Mouse (Mus musculus): ENCODE data around the gene Mei4. TPM values are rescaled to one million over a fixed set of nuclear protein-coding genes. Genes with fewer than 3 reads are reported as not detected.

The Mei4 gene
- 0.55 and 0.88 TPM in 2 replicates for polyA plus RNA-seq (2016; fragmentation: Nextera tagmentation; extraction: Ambion mirVana)

GRCm38 (mm10) chr9:81863181-81863887 is at the start of gene Mei4:
Gene Mei4 (plus strand): TSS chr9:81863670.
- Histone ChIP-seq H3K27me3 (replicated peaks; ENCODE audit: low read depth, poor library complexity, severe bottlenecking) (peaks cover 21% of the 10 kb centered on the region), H3K4me1 (no peaks in the 10 kb centered on the region), H3K27ac (replicated peaks) (peak within 1 kb of the TSS; percentile 78), H3K36me3 (replicated peaks) (no peaks in the 10 kb centered on the region), H3K9me3 (no peaks in the 10 kb centered on the region), H3K4me3 (peak within 1 kb of the TSS; percentile 65)
- 4% methylated on average over 32 of the region's 32 CpGs for whole genome bisulfite sequencing
- peak; percentile 91 for DNase-seq (ENCODE audit: low spot score)

GRCm38 (mm10) chr9:81819715-81820373 is 43.6 kb upstream of the Mei4 start:
- H3K27me3 ChIP-seq (replicated peaks; ENCODE audit: low read depth, poor library complexity, severe bottlenecking) = no peaks in the 10 kb centered on the region
- H3K4me1 ChIP-seq = no peaks in the 10 kb centered on the region
- H3K27ac ChIP-seq (replicated peaks) = no peak overlapping the region
- no peak overlapping the region for H3K4me3 ChIP-seq
- no peaks in the 10 kb centered on the region for H3K36me3 ChIP-seq (replicated peaks)
- no peak for DNase-seq (ENCODE audit: low spot score)
- 91% methylated on average over 1 of the region's 1 CpGs for WGBS
- H3K9me3 ChIP-seq = no peaks in the 10 kb centered on the region

- DNase-seq (ENCODE audit: low spot score) = no peak
- H3K27ac ChIP-seq (replicated peaks) = no peak overlapping the region
- no peak overlapping the region for H3K4me3 ChIP-seq
- H3K36me3 ChIP-seq (replicated peaks) = no peaks in the 10 kb centered on the region
- WGBS = 89% methylated on average over 2 of the region's 2 CpGs
- no peaks in the 10 kb centered on the region for H3K9me3 ChIP-seq
- H3K27me3 ChIP-seq (replicated peaks; ENCODE audit: low read depth, poor library complexity, severe bottlenecking) = no peaks in the 10 kb centered on the region
- H3K4me1 ChIP-seq = no peaks in the 10 kb centered on the region
Observed at GRCm38 (mm10) chr9:81827560-81827959, 35.9 kb upstream of the Mei4 start.

- Histone ChIP-seq H3K4me1 (no peaks in the 10 kb centered on the region), H3K4me3 (no peak overlapping the region), H3K36me3 (replicated peaks) (no peaks in the 10 kb centered on the region), H3K27me3 (replicated peaks; ENCODE audit: low read depth, poor library complexity, severe bottlenecking) (no peaks in the 10 kb centered on the region), H3K27ac (replicated peaks) (no peak overlapping the region), H3K9me3 (no peaks in the 10 kb centered on the region)
- DNase-seq (ENCODE audit: low spot score) = no peak
Observed at GRCm38 (mm10) chr9:81834056-81834455, 29.4 kb upstream of the Mei4 start.

- no peak for DNase-seq (ENCODE audit: low spot score)
- no peak overlapping the region for H3K27ac ChIP-seq (replicated peaks)
- no peaks in the 10 kb centered on the region for H3K9me3 ChIP-seq
- H3K4me3 ChIP-seq = no peak overlapping the region
- peaks cover 21% of the 10 kb centered on the region for H3K27me3 ChIP-seq (replicated peaks; ENCODE audit: low read depth, poor library complexity, severe bottlenecking)
- no peaks in the 10 kb centered on the region for H3K36me3 ChIP-seq (replicated peaks)
- WGBS = 32% methylated on average over 1 of the region's 1 CpGs
- H3K4me1 ChIP-seq = no peaks in the 10 kb centered on the region
Observed at GRCm38 (mm10) chr9:81858861-81859260, 4.6 kb upstream of the Mei4 start.

GRCm38 (mm10) chr9:81863888-81864234 is 391 bp downstream of the Mei4 start:
- no peaks in the 10 kb centered on the region for H3K36me3 ChIP-seq (replicated peaks)
- no peaks in the 10 kb centered on the region for H3K4me1 ChIP-seq
- H3K4me3 ChIP-seq = peak overlapping the region; percentile 65
- peak overlapping the region; percentile 78 for H3K27ac ChIP-seq (replicated peaks)
- H3K9me3 ChIP-seq = no peaks in the 10 kb centered on the region
- no peak for DNase-seq (ENCODE audit: low spot score)
- WGBS = 26% methylated on average over 13 of the region's 13 CpGs
- peaks cover 21% of the 10 kb centered on the region for H3K27me3 ChIP-seq (replicated peaks; ENCODE audit: low read depth, poor library complexity, severe bottlenecking)

GRCm38 (mm10) chr9:81866032-81866431 is 2.6 kb downstream of the Mei4 start:
- no peak for DNase-seq (ENCODE audit: low spot score)
- Histone ChIP-seq H3K4me3 (no peak overlapping the region), H3K9me3 (no peaks in the 10 kb centered on the region), H3K36me3 (replicated peaks) (no peaks in the 10 kb centered on the region), H3K4me1 (no peaks in the 10 kb centered on the region), H3K27ac (replicated peaks) (no peak overlapping the region), H3K27me3 (replicated peaks; ENCODE audit: low read depth, poor library complexity, severe bottlenecking) (peaks cover 21% of the 10 kb centered on the region)
- WGBS = 77% methylated on average over 2 of the region's 2 CpGs

- Histone ChIP-seq H3K36me3 (replicated peaks) (no peaks in the 10 kb centered on the region), H3K4me3 (no peak overlapping the region), H3K9me3 (no peaks in the 10 kb centered on the region), H3K27me3 (replicated peaks; ENCODE audit: low read depth, poor library complexity, severe bottlenecking) (no peaks in the 10 kb centered on the region), H3K27ac (replicated peaks) (no peak overlapping the region), H3K4me1 (no peaks in the 10 kb centered on the region)
- no peak for DNase-seq (ENCODE audit: low spot score)
- WGBS = 84% methylated on average over 1 of the region's 1 CpGs
Observed at GRCm38 (mm10) chr9:81921456-81921855, 58.0 kb downstream of the Mei4 start.

GRCm38 (mm10) chr9:81924744-81925143 is 61.3 kb downstream of the Mei4 start:
- Histone ChIP-seq H3K36me3 (replicated peaks) (no peaks in the 10 kb centered on the region), H3K4me1 (no peaks in the 10 kb centered on the region), H3K27me3 (replicated peaks; ENCODE audit: low read depth, poor library complexity, severe bottlenecking) (no peaks in the 10 kb centered on the region), H3K27ac (replicated peaks) (no peak overlapping the region), H3K9me3 (no peaks in the 10 kb centered on the region), H3K4me3 (no peak overlapping the region)
- DNase-seq (ENCODE audit: low spot score) = no peak

GRCm38 (mm10) chr9:81940533-81940932 is 77.1 kb downstream of the Mei4 start:
- Histone ChIP-seq H3K4me3 (no peak overlapping the region), H3K27ac (replicated peaks) (no peak overlapping the region), H3K4me1 (no peaks in the 10 kb centered on the region), H3K9me3 (no peaks in the 10 kb centered on the region), H3K27me3 (replicated peaks; ENCODE audit: low read depth, poor library complexity, severe bottlenecking) (no peaks in the 10 kb centered on the region), H3K36me3 (replicated peaks) (no peaks in the 10 kb centered on the region)
- DNase-seq (ENCODE audit: low spot score) = no peak
- WGBS = 85% methylated on average over 4 of the region's 4 CpGs

- H3K27me3 ChIP-seq (replicated peaks; ENCODE audit: low read depth, poor library complexity, severe bottlenecking) = no peaks in the 10 kb centered on the region
- no peaks in the 10 kb centered on the region for H3K9me3 ChIP-seq
- WGBS = 82% methylated on average over 6 of the region's 6 CpGs
- no peaks in the 10 kb centered on the region for H3K4me1 ChIP-seq
- H3K27ac ChIP-seq (replicated peaks) = no peak overlapping the region
- no peak for DNase-seq (ENCODE audit: low spot score)
- H3K4me3 ChIP-seq = no peak overlapping the region
- H3K36me3 ChIP-seq (replicated peaks) = no peaks in the 10 kb centered on the region
Observed at GRCm38 (mm10) chr9:81945624-81946023, 82.2 kb downstream of the Mei4 start.

GRCm38 (mm10) chr9:81956858-81957257 is 93.4 kb downstream of the Mei4 start:
- Histone ChIP-seq H3K9me3 (no peaks in the 10 kb centered on the region), H3K4me1 (no peaks in the 10 kb centered on the region), H3K27me3 (replicated peaks; ENCODE audit: low read depth, poor library complexity, severe bottlenecking) (no peaks in the 10 kb centered on the region), H3K4me3 (no peak overlapping the region), H3K36me3 (replicated peaks) (no peaks in the 10 kb centered on the region), H3K27ac (replicated peaks) (no peak overlapping the region)
- DNase-seq (ENCODE audit: low spot score) = no peak
- 91% methylated on average over 3 of the region's 3 CpGs for WGBS

- DNase-seq (ENCODE audit: low spot score) = no peak
- no peak overlapping the region for H3K4me3 ChIP-seq
Observed at GRCm38 (mm10) chr9:81957842-81958241, 94.4 kb downstream of the Mei4 start.

More at GRCm38 (mm10) chr9:81957842-81958241, 94.4 kb downstream of the Mei4 start:
- H3K9me3 ChIP-seq = no peaks in the 10 kb centered on the region
- no peak overlapping the region for H3K27ac ChIP-seq (replicated peaks)
- H3K36me3 ChIP-seq (replicated peaks) = no peaks in the 10 kb centered on the region
- 71% methylated on average over 2 of the region's 2 CpGs for whole genome bisulfite sequencing
- H3K27me3 ChIP-seq (replicated peaks; ENCODE audit: low read depth, poor library complexity, severe bottlenecking) = no peaks in the 10 kb centered on the region
- no peaks in the 10 kb centered on the region for H3K4me1 ChIP-seq
